Mouse (Mus musculus): ENCODE results near the gene Inhbb. TPM values are rescaled to one million over a fixed set of nuclear protein-coding genes. Genes with fewer than 3 reads are reported as not detected.

The Inhbb gene
- total and polyA plus RNA-seq, 3 experiments: not detected

DNA sequence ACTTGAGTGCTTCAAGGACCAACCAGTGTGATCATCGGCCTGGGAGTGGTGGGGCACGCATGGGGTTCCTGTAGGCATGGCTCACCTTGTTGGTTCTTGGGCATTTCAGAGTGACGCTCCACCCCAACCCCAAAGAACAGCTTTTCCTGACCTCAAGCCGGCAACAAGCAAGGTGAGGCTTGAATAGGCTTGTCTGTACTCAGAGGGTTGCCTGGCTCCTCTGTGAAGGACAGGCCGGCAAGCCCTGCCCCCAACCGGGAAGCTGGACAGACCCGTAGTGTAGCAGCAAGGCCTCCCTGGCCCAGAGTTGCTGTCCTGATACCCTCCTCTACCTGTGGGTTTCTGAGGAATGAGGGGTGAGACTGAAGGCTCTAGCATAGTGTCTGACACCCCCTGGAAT lies 12.9 kb downstream of the Inhbb start:
- Histone ChIP-seq H3K79me2 (ENCODE audit: control insufficient read depth, insufficient read depth, low read length, poor library complexity) (no peaks in the 10 kb centered on the region), H3K36me3 (ENCODE audit: control insufficient read depth in 1 of 2, insufficient read depth in 2 of 2, low read length in 2 of 2) (no peaks in the 10 kb centered on the region), H3K9me3 (replicated peaks; ENCODE audit: insufficient read depth, low read length) (no peaks in the 10 kb centered on the region), H3K4me1 (ENCODE audit: control insufficient read depth in 1 of 2, insufficient read depth in 2 of 2, low read length in 2 of 2) (no peaks in the 10 kb centered on the region), H3K4me3 (ENCODE audit: control insufficient read depth in 1 of 2, insufficient read depth in 1 of 2, low read depth in 2 of 2, low read length in 2 of 2) (no peak overlapping the region), H3K27ac (ENCODE audit: control insufficient read depth, low read depth, low read length) (no peak overlapping the region), H3K9ac (ENCODE audit: control insufficient read depth, low read depth, low read length, poor library complexity, severe bottlenecking) (no peak overlapping the region), H3K27me3 (ENCODE audit: control insufficient read depth in 1 of 2, insufficient read depth in 2 of 2, low read length in 2 of 2) (no peaks in the 10 kb centered on the region)
- TF ChIP-seq HCFC1 (IDR thresholded peaks at IDR 0.05; ENCODE audit: low read depth, low read length) (no peak), ZNF384 (IDR thresholded peaks at IDR 0.05; ENCODE audit: low read depth, low read length) (no peak), E2F4 (IDR thresholded peaks at IDR 0.05; ENCODE audit: borderline replicate concordance, low read depth, low read length) (no peak), MXI1 (IDR thresholded peaks at IDR 0.05; ENCODE audit: low read depth, low read length) (no peak), POLR2A (IDR thresholded peaks at IDR 0.05; ENCODE audit: control insufficient read depth in 1 of 2, insufficient read depth in 1 of 2, low read depth in 1 of 2, low read length in 2 of 2, poor library complexity in 1 of 2) (no peak), MAZ (IDR thresholded peaks at IDR 0.05; ENCODE audit: low read depth, low read length) (no peak)
- DNase-seq (ENCODE audit: low read depth, low spot score): no peak

DNA sequence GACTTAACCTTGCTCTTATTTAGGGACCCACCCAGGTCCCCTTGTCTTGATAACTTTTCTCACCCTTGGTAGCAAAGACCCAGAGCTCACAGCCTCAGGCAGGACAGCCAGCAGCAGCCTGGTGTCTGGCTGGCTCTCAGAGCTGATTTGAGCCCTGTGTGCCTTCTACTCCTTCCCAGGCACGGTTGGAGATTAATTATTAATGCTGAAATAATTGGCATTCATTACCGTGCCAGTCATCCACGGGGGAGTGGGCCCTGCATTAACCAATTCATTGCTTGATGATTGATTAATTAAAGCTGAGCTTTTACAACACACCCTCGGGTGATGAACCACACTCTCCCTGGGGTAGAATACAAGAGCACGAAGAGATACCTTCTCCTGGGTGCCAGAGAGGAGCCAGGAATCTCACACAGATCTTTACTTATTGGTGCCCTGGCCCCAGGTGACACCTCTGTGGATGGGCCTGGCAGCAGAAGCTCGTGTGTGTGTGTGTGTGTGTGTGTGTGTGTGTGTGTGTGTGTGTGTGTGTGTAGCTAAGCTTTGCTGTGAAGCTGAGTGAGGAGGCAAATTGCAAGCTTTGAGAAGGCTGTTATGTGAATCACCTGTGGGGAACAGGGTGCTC lies 14.2 kb downstream of the Inhbb start:
- H3K27me3 ChIP-seq (ENCODE audit: control insufficient read depth in 1 of 2, insufficient read depth in 2 of 2, low read length in 2 of 2): no peaks in the 10 kb centered on the region
- no peaks in the 10 kb centered on the region for H3K4me1 ChIP-seq (ENCODE audit: control insufficient read depth in 1 of 2, insufficient read depth in 2 of 2, low read length in 2 of 2)
- no peak overlapping the region for H3K27ac ChIP-seq (ENCODE audit: control insufficient read depth, low read depth, low read length)
- TF ChIP-seq ETS1 (IDR thresholded peaks at IDR 0.05; ENCODE audit: low read depth, low read length) (no peak), CHD2 (IDR thresholded peaks at IDR 0.05; ENCODE audit: low read length) (no peak), CTCF (IDR thresholded peaks at IDR 0.05 in 2 of 3, conservative IDR thresholded peaks at IDR 0.05 in 1 of 3; ENCODE audit: control insufficient read depth in 1 of 3, insufficient read depth in 1 of 3, low read depth in 2 of 3, low read length in 3 of 3, poor library complexity in 1 of 3, severe bottlenecking in 1 of 3) (no peak), ZNF384 (IDR thresholded peaks at IDR 0.05; ENCODE audit: low read depth, low read length) (no peak), RAD21 (IDR thresholded peaks at IDR 0.05; ENCODE audit: low read depth, low read length) (no peak), MAZ (IDR thresholded peaks at IDR 0.05; ENCODE audit: low read depth, low read length) (no peak), UBTF (IDR thresholded peaks at IDR 0.05; ENCODE audit: borderline replicate concordance, insufficient read depth, low read depth, low read length) (no peak), ZC3H11A (IDR thresholded peaks at IDR 0.05; ENCODE audit: low read depth, low read length) (no peak), POLR2A (IDR thresholded peaks at IDR 0.05; ENCODE audit: control insufficient read depth in 1 of 2, insufficient read depth in 1 of 2, low read depth in 1 of 2, low read length in 2 of 2, poor library complexity in 1 of 2) (no peak), MYC (IDR thresholded peaks at IDR 0.05; ENCODE audit: low read depth, low read length) (no peak), CHD1 (IDR thresholded peaks at IDR 0.05; ENCODE audit: low read depth, low read length) (no peak), ELF1 (IDR thresholded peaks at IDR 0.05; ENCODE audit: low read depth, low read length) (no peak), ZKSCAN1 (IDR thresholded peaks at IDR 0.05; ENCODE audit: low read depth, low read length) (no peak), SMC3 (IDR thresholded peaks at IDR 0.05; ENCODE audit: low read depth, low read length) (no peak), TAL1 (IDR thresholded peaks at IDR 0.05; ENCODE audit: low read length) (no peak), MYB (IDR thresholded peaks at IDR 0.05; ENCODE audit: low read depth, low read length) (no peak), RCOR1 (IDR thresholded peaks at IDR 0.05; ENCODE audit: low read depth, low read length) (no peak)
- DNase-seq (ENCODE audit: low read depth, low spot score): no peak
- H3K9me3 ChIP-seq (replicated peaks; ENCODE audit: insufficient read depth, low read length): no peaks in the 10 kb centered on the region
- H3K79me2 ChIP-seq (ENCODE audit: control insufficient read depth, insufficient read depth, low read length, poor library complexity): no peaks in the 10 kb centered on the region
- H3K4me3 ChIP-seq (ENCODE audit: control insufficient read depth in 1 of 2, insufficient read depth in 1 of 2, low read depth in 2 of 2, low read length in 2 of 2): no peak overlapping the region
- no peaks in the 10 kb centered on the region for H3K36me3 ChIP-seq (ENCODE audit: control insufficient read depth in 1 of 2, insufficient read depth in 2 of 2, low read length in 2 of 2)
- no peak overlapping the region for H3K9ac ChIP-seq (ENCODE audit: control insufficient read depth, low read depth, low read length, poor library complexity, severe bottlenecking)

Data from MEL (cell line).